Mouse (Mus musculus) bone marrow, adult 2 months (tissue): Measurements from ENCODE around the gene Rwdd3.

Experiments
- CTCF ChIP-seq: fragments of 200-500 bp; IDR thresholded peaks from 2 replicates; pipeline ENCODE4 v1.5.1; 2011; ENCODE audit warnings: low read length, control low read depth; ENCODE audit not compliant: control insufficient read depth, insufficient read depth
- POLR2A ChIP-seq: fragments of 200-500 bp; IDR thresholded peaks from 2 replicates; pipeline ENCODE4 v1.6.1; 2011; ENCODE audit warnings: low read depth, mild to moderate bottlenecking, control low read depth, low read length, borderline replicate concordance; ENCODE audit not compliant: control insufficient read depth

DNA sequence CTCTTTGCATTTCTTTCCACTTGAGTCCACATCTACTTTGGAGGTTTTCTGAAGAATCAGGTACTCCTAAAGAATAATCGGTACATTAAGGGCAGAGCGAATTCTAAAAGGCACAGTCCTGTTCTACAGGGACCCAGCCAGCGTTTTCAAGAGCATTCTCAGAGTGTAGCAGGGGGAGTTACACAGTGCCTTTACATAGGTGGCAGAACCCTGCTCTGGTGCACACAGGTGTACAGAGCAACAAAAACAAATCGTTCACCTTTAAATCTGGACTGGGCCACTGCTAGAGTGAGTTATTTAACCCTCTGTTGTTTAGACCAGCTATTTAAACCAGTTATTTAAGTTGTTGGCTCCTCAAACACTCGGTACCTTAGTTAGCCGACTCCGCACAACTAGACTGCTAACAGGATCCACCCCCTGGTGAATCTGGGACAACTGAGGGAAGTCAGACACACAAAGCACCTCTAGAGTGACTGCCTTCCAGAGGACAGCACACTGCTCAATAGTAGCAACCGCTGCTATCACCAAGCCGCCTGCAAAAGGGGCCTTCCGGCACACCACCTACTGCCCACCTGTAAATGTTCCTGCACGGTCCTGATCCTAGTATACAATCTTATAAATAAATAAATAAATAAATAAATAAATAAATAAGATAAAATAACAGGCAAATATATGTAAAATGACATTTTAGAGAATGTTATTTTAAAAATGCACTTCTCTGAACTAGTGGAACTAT, 14.9 kb downstream of the Rwdd3 start:
- TF ChIP-seq CTCF (no peak), POLR2A (no peak)
